Comparison of ENCODE assay signal across 15 mouse cellular contexts in genomic region chr6:64555220-64555619, GRCm38 (mm10).
DNase-seq lines count a peak whose midpoint lies in the region.
"Had no signal": no experiment of that assay in that cellular context is flagged by ENCODE, and none has a peak within 500 bp of the region (broad histone marks: within the 10 kb centered on the region; RNA-seq: fewer than 3 reads in every experiment).

No protein-coding gene starts in this region.

- peak; percentile 16 to 39 for DNase-seq in cerebellum, adult 18-20 months
- DNase-seq in cerebellum, postnatal 4 days (ENCODE audit: low spot score in 2 of 2) = no peak
- peak; percentile 8 for DNase-seq in layer of hippocampus, adult 11-12 months (ENCODE audit: low spot score)
- DNase-seq in layer of hippocampus, adult 9-10 months (ENCODE audit: low spot score) = no peak
- peak; percentile 17 for DNase-seq in right cerebral cortex, adult 18-20 months
- no peak for DNase-seq in right cerebral cortex, postnatal 4 days
- DNase-seq in testis, postnatal 14 days (ENCODE audit: low spot score) = no peak
- DNase-seq: adrenal gland, adult 8-10 months; gastrocnemius, postnatal 14 days; kidney, adult 2 months; liver, postnatal 0 days; lung, postnatal 36 days; spleen, adult 18-20 months; thymus, adult 2 months; thymus, postnatal 36 days had no signal

Comparison
In these comparisons a context has a peak if more than half of its experiments do, and no peak if none do; other contexts are left out.
1. DNase-seq: peak in cerebellum, adult 18-20 months (2 of 2), layer of hippocampus, adult 11-12 months (single experiment) and right cerebral cortex, adult 18-20 months (single experiment); none in cerebellum, postnatal 4 days (0 of 2), layer of hippocampus, adult 9-10 months (single experiment), right cerebral cortex, postnatal 4 days (single experiment) and testis, postnatal 14 days (single experiment).